Mouse (Mus musculus) kidney, postnatal 14 days (tissue): ENCODE data around the gene Gbp5.
A peak's percentile ranks its signal among the peaks of the same experiment; 100 is the strongest.

Source experiments
- DNase-seq: peaks from one replicate; pipeline ENCODE4 v3.0.0; 2022; ENCODE audit warnings: mixed read lengths

Gene Gbp5

DNA sequence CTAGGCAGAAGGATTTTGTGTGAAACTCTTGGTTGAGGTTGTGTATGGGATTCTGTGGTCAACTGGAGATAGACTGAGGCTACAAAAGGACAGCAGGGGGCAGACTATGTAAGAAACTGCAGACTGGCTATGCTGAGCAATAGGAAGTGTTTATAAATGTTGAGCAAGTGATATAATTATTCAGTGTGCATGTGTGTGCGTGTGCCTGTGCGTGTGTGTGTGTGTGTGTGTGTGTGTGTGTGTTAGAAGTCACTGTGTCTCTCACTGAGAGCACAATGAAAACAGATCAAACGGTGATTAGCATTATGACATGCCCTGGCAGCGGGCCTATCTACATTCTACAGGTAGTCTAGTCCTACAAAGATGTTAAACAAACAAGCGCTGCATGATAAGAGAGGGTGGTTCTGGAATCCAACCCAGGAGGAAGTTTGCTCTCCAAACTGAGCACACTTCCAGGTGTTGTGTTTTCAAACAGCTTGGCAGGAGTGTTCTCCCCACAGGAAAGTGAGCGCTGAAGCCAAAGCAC lies at the start of gene Gbp5:
Gbp5 (plus strand) TSS at position 443 of the 526 bp plus-strand sequence.
- DNase-seq, result peak; percentile 79

DNA sequence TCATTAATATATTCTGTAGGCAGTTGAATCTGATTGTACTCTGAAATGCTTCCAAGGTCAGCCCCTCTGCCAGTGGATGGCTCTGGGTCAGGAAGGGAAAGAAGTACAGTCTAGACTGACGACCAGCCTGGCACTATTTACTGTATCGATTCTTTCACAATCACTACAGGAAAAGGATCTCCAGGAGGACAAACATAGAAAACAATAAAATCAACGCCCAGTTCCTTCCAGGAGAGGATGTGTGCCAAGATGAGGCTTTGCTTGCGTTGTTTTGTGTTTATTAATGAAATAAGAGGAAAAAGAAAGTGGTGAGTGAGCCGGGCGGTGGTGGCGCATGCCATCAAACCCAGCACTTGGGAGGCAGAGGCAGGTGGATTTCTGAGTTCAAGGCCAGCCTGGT lies 39.6 kb upstream of the Gbp5 start:
- DNase-seq, result no peak

- peak; percentile 76 for DNase-seq
These were observed 34.5 kb upstream of the Gbp5 start for GRCm38 (mm10) chr3:142459241-142459640.

DNA sequence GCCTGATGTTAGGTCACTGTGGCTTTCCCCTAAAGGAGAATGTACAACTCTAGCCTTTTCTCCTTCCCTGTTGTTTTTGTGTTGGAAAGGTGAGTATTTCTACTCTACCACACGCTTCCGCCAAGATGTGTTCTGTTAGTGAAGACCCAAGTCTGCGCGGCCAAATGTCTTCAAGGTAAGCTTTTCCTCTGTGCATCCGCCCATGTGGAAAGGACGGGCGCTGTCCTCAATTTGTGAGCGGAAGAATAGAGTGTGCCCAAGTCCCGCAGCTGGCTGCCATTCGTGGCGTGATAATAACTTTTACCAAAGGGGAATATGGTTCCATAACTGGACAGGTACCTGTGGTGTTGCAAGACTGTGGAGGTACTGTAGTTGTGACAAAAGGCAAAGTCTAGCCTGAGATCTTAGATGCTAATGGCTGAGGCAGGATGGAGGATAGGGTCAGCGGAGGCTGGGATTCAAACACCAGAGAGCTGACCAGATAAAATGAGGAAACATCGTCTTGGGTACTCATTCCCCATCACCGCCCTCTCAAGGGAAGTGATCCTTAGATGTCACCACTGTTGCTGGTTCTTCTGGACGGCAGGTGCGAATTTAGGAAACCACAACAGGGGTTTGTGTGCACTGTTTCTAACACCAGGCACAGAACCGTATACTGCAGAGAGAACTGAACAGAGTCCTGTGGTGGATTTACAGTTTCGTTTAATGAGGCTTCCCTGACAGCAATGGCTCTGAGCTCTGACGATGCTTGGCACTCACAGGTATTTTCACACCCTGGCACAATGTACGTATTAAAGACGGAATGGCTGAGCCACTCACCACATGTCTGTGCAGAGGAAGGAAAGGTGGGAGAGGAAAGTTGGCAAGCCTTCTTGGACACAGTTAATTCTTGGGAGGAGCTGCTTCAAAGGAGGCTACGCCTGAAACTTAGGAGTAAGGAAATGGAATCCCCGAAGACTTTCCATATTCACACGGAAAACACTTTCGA lies 30.7 kb upstream of the Gbp5 start:
- DNase-seq, result no peak

- DNase-seq, result peak; percentile 39
These were observed 19.3 kb upstream of the Gbp5 start for GRCm38 (mm10) chr3:142474349-142474983.

DNA sequence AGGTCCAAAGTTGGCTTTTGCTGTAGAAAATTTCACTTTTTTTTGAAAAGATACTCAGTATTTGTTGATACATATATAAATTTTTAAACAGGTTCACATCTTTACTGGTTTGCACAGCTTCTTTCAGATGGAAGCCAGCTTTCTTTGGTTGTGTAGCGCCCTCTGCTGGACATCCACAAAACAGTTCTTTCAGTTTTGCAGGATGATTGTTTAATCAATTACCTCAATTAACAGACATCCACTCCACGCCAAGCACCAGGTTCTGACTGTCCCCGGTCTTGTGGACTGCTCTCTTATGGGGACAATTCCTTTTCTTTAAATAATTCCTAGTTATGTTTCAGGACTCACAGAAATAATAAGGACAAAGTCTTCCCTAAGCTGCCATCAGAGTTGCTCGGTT lies 17.9 kb upstream of the Gbp5 start:
- peak; percentile 69 for DNase-seq

GRCm38 (mm10) chr3:142477866-142478265 lies 15.9 kb upstream of the Gbp5 start:
- DNase-seq, result no peak

- DNase-seq, result no peak
These were observed 15.4 kb upstream of the Gbp5 start for GRCm38 (mm10) chr3:142478360-142478759.

DNA sequence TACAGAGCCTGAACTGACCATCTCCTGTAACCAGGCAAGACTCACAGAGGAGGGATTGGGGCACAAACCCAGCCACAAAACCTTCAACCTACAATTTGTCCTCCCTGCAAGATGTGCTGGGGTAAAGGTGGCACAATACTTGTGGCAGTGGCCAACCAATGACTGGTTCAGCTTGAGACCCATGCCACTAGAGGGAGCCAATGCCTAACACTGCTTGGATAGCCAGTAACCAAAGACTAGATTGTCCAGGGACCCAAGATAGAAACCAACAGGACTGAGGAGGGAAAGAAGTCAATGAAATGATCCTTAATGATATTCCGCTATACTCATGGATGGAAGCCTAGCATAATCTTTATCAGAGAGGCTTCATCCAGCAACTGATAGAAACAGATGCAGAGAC lies 3.3 kb upstream of the Gbp5 start:
- DNase-seq, result peak; percentile 80

GRCm38 (mm10) chr3:142495146-142495655 lies 1.4 kb downstream of the Gbp5 start:
- DNase-seq, result no peak

DNA sequence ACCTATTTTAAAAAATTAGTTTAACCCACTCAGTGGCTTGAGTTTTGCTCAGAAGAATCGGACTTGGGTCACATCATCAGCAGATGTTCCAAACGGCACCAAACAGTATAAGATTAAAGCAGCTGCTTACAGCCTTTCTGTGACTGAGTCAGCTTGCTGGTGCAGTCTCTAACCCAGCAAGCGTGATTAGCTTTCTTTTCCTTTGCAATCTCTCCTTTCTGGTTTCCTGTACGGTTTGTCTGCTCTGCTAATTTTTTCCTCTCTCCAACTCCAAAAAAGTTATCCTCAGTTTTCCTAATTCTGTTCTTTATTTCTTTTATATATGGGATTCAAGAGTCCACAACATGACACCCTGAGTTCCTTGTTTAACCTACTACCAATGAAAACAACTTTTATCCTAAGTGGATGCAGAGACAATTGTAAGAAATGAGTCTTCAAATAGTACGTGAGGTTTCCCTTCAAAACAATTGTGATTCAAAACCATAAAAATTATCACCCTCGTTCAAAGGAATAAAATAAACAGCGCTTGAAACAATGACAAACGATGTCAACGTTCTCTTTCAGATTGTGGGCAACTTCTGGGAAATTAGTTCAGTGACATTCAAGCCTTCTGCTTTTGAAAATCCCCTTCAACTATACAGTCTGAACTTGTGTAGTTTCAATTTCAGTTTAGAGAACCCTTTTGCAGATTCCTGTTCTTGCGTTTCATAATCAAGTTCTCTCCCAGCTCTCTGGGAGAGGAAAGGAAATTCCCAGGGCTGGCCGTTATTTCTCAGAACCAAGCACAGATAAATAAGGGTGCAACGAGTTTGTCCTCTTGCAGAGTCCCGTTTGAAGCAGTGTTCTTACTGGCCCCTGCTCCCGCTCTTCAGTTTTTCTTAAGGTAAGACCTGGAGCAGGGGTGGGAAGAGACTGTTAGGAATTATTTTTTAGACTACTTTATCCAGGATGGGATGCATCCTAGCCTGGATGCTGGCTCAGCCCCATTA lies 2.6 kb downstream of the Gbp5 start:
- peak; percentile 25 for DNase-seq

DNA sequence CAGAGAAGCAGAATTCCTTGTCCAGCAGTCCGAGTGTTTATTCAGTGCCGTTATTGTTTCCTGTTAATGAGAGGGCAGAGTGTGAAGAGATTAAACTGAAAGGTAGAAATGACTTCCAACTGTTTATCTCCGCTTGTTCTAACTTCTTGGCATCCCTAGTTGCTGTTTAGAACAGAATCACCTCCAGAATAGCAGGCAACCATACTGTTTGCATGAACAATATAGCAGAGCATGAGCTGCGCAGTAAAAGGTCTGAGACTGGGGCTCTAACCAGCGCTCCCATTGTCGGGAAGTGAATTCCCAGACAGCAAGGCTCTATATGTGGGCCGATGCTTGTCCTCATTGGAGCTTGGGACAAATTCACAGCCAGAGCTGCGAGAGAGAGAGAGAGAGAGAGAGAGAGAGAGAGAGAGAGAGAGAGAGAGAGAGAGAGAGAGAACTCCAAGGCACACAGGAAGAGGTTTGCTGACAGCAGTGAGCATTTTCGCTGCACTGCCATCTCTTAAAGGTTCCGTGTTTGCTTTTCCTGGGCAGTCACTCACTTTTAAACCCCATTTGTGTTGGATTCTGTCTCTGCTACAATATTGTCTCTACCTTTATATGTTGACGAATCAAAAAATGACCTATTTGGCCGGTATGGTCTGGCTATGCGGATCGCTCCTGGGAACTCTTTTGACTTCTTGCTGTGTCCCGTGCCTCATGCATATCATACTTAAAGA lies 3.5 kb downstream of the Gbp5 start:
- no peak for DNase-seq

DNA sequence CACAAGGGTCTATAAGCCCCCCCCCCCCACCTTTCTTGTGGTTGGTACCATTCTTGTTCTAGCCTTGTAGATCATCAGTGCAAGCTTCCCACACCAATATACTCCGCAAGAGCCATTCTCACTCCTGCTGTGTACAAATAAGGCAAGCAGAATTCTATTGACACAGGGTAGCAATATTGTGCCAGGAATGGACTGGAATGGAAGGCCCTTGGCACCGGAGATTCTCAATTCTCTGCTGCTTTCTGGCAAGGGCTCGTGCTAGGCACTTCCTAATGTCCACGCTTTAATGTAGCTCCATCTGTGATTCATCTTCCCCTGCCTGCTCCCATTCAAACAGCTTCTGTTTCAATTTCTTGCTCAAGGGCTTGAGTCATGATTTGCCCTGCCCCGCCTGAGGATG lies 5.2 kb downstream of the Gbp5 start:
- no peak for DNase-seq

DNA sequence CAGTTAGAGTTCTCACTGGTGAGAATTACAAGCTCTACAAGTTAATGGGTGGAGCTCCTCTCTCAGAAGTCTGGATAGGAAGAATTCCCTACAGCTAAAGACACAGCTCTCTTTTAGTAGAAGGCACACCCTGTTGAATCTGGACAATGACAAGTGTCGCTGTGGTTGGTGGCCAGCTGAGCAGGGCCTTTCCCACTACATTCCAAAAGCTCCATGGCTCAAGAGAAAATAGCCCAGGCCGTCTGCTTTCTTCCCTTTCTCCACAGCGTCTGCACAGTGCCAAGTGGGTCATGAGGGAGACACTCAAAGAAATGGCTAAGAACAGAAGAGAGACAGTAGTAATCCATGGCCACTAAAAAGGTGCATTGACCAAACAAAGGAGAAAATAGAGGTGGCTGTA lies 34.3 kb downstream of the Gbp5 start:
- DNase-seq, result no peak

DNA sequence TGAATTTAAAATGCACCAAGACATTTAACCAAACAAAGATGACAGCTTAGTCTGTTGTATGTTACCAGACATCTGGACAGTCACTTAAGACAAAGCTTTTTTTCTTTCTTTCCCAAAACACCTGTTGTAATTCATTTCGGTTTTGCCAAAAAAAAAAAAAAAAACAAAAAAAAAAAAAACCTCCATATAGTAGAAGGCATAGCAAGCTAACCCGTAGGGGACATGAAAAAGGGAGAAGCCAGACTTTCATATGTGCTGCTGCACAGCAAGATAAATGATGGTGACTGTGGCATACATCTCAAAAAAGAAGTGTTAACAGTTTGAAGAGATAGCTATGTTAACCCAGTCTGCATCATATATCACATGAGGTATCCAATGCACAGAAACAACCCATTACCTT lies 35.8 kb downstream of the Gbp5 start:
- DNase-seq, result no peak

DNA sequence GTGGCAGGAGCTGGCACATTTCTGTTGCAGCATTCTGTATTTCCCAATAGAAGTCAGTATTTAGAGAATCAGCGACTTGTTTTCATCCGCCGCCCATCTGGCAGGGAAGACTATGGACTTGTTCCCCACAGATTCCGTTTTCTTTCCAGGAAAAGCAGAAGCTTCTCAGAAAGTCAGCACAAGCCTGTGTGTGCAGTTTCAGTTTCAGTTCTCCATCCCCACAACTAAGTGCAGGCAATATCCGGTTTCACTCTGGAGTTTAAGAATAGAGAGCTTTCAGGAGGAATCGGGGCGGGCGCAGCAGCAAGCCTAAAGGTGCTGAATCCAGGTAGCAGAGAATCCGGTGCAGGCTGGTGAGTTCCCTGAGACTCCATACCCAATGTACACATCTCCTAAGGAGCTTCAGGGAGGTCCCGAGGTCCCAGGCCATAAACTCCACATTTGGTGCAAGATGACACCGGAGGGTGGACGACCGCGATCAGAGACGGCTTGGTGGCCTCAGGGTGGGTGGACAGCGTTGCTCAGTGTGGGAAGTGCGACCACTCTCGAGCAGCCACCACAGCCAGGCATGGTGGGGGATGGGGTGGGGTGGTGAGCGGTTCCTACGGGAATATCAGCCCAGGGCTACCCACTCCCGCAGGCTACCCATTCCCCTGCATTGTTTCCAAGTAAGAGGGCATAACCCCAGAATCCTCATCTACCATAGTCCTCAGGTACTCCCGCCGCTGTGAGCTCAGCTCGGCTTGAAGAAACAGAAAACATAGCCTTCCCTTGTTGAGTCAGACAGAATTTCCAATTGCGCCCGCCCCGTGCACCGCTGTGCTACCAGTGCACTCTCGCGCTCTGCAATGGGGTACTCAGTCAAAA lies 36.5 kb downstream of the Gbp5 start, which contains the start of gene Gbp7:
Gbp7 (plus strand) TSS at position 256 of the 867 bp plus-strand sequence.
- DNase-seq, result peak; percentile 57

GRCm38 (mm10) chr3:142531595-142531994 lies 37.8 kb downstream of the Gbp5 start:
- DNase-seq, result no peak

- DNase-seq, result no peak
These were observed 39.4 kb downstream of the Gbp5 start for GRCm38 (mm10) chr3:142533185-142533584.

- no peak for DNase-seq
These were observed 41.9 kb downstream of the Gbp5 start for GRCm38 (mm10) chr3:142535667-142536066.

- DNase-seq, result no peak
These were observed 47.6 kb downstream of the Gbp5 start for GRCm38 (mm10) chr3:142541391-142541790.
